Mouse (Mus musculus) adrenal gland, adult 18-20 months (tissue): ENCODE results near the gene Il12rb1. TPM values are rescaled to one million over a fixed set of nuclear protein-coding genes. Genes with fewer than 3 reads are reported as not detected.

Experiments
- DNase-seq, 2 experiments: peaks; one replicate each; pipeline ENCODE4 v3.0.0; 2021 to 2022; ENCODE audit warnings: low spot score in 2 of 2
- long read RNA-seq, 2 experiments: library from polyadenylated mRNA; stranded (forward); transcript quantifications; one replicate each; pipeline ENCODE4 v2.0.0; 2021
- total RNA-seq, 2 experiments: library from RNA; stranded (reverse); gene quantifications; 1 replicate in 1 of 2; 2 replicates in 1 of 2; pipeline ENCODE4 v1.2.3; 2021

Gene Il12rb1
- under 1 TPM; 0.66 to 0.77 TPM for total RNA-seq
- long read RNA-seq, experiment 1 = 0 reads
- long read RNA-seq, experiment 2 = 0 reads

DNA sequence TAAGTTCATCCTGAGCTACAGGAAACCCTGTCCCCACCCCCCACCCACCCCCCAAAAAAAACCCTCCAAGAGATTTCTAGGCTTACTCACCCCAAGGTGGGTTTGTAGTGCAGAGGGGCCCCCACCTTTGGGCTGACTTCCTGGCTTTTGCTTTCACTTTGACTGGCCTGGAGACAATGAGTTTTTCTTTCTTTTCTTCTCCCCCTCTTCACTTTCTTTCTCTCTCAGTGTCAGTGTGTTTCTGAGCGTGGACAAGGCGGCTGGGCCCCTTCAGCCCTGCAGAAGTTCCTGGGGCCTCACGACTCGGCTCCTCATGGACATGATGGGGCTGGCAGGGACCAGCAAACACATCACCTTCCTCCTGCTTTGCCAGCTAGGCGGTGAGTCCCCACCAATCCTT is at the start of gene Il12rb1:
Gene Il12rb1, plus strand, starts transcription at position 211 of the 400 bp plus-strand sequence.
- DNase-seq = no peak

GRCm38 (mm10) chr8:70758616-70759561 is 49.4 kb upstream of the Il12rb1 start:
- DNase-seq = peak; percentile 51 to 58

DNA sequence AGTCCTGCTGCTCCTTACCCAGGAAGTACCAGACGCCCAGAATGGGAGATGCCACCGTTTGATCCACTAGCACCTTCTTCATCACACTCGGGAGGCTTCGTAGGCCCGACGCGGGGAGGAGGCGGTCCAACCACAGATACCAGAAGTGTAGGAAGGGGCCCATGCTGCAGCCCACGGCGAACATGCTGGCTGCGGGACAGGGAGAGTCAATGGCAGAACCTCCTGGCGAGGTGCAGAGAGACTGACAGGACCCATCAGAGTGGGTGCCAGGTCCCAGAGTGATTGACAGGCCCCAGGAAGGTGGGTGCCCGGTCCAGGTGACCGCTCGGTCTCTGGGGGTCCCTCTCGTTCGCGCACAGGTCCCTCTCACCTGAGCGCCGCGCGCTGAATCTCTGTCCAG is 47.9 kb upstream of the Il12rb1 start:
- no peak for DNase-seq

- DNase-seq = peak; percentile 84 to 85
Observed at GRCm38 (mm10) chr8:70760775-70761406, 47.4 kb upstream of the Il12rb1 start, which contains the start of gene Mpv17l2. Gene Mpv17l2, minus strand, starts transcription at chr8:70760946.

GRCm38 (mm10) chr8:70762118-70762517 is 46.1 kb upstream of the Il12rb1 start:
- no peak for DNase-seq

GRCm38 (mm10) chr8:70763354-70763753 is 44.9 kb upstream of the Il12rb1 start:
- DNase-seq = peak; percentile 70 to 80

DNA sequence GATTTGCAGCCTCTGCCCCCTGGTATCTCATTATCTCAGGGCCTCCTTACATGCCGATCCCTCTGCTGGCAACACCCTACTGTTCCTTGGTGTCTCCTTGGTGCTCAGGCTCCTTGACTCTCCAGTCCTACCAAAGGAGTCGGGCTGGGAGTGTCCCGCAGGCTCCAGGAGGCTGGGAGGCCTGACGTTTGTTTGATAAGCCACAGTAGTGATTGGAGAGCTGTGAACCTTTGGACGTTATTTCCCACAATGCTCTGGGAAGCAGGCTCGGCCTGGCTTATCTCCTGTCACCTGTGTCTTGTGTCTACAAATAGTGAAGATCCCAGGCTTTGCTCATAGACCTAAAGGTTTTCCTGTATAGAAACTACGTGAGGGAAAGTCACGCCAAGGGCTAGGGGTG is 44.2 kb upstream of the Il12rb1 start:
- DNase-seq = no peak

GRCm38 (mm10) chr8:70764676-70765075 is 43.6 kb upstream of the Il12rb1 start:
- no peak for DNase-seq

- DNase-seq = no peak
Observed at GRCm38 (mm10) chr8:70765329-70765728, 42.9 kb upstream of the Il12rb1 start.

DNA sequence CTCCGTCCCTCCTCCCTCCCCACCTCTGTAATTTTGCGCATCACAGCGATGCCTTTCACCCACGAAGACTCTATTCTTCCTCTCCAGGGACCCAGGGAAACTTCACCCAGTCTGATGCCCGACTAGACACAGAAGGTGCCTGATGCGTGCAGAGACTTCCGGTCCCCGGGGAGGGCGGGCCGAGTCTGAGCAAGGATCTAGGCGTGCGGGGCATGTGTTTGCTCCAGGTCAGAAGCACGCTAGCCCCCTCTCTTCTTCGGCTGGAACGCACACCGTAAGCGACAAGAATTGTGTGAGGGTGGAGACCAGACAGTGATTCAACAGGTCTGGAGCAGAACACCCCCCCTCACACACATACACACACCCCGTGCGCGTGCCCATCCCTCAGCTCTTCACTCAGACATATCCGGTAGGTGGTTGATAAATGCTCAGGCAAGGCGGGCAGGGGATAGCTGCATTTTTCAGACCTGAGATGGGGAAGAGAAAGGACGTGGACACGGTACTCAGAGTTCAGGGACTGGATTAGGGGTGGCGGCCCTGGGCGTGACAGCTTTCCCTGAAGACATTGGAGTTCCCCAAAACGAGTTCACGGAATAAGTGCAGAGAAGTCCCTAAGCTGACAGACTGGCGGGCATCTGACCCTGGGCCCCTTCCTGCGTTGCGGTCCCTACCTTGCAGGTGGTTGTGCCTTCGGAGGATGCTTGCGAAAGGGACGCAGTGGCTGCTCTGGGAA is 42.2 kb upstream of the Il12rb1 start:
- DNase-seq = no peak

DNA sequence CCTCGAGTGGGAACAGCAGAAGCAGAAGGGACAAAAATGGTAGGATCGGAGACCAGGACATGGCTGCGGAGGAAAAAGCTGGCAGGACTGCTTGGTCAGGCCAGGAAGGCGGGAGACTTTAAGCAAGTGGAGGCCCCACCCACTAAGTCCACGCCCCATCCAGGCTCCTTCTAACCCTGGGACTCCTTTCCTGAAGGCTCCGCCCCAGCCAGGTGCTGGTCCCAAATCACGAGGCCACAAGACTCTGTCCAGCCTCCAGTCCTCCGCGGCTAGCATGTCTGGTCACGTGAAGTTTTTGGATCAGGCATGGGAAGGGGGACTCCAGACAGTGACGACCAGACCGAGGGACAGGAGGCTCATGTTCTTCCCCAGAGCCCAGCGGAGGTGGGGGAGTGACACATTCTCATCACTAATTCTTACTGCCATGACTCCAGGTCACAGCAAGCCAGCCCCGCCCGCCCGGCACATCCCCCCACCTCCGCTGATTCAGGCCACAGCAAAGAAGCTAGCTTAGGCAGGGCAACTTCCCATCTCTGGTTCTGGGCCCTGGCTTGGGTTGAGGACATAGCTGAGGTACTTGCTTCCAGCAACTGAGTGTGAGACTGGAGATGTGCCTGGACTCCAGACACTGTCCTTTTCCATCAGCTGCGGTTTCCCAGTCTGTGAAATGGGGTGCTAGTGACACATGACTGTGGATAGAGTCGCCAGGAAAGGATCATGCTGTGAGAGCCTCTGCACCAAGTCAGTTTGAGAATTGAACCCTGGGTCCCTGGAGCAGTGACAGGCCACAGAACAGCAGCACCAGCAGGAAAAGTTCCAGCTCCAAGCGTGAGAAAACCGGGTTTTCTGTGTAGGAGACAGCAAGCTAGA is 41.4 kb upstream of the Il12rb1 start:
- peak; percentile 61 to 63 for DNase-seq

DNA sequence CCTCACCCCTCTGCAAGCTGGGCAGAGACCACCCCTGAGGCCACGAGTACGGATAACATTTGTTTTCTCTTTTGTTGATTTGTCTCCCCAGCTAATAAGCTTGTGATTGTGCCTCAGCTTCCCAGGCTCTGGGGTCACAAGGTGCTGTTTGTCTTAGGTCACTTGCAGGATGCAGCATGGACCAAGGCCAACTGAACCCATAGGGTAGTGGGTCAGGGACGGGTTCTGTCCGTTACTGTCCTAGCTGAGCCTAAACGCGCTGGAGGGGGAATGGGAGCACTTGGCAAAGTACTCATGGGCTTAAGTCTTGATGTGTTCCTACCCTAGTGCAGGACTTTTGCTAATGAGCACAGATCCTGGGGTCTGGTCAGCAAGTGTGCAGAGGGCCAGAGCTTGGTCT is 40.7 kb upstream of the Il12rb1 start:
- no peak for DNase-seq

DNA sequence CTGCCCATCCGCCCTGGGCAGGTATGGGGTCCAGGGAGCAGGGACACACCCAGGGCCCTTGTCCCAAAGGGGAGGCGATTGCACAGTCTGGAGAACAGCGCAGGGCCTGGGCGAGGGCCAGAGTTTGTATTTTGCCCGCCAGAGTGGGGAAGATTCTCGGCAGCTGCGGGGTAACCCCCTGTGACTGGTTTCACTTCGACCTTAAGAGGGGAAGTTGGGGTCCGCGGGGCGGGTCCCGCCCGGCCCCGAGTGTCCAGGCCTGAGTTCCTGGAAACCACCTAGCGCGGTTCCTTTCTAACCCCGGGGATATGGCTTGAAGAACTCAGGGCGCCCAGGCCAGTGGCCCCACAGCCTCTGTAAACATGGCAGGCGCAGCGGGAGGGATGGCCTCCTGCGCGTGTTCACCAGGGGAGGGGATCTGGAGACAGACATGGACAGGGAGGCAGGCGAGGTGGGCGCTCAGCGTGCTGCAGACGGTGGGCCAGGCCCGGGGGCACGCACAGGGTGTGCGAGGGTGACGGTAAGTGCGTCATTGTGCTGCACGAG is 39.9 kb upstream of the Il12rb1 start:
- DNase-seq = no peak

- no peak for DNase-seq
Observed at GRCm38 (mm10) chr8:70768956-70769355, 39.3 kb upstream of the Il12rb1 start.

GRCm38 (mm10) chr8:70769359-70769758 is 38.9 kb upstream of the Il12rb1 start:
- DNase-seq = peak; percentile 96 to 98

DNA sequence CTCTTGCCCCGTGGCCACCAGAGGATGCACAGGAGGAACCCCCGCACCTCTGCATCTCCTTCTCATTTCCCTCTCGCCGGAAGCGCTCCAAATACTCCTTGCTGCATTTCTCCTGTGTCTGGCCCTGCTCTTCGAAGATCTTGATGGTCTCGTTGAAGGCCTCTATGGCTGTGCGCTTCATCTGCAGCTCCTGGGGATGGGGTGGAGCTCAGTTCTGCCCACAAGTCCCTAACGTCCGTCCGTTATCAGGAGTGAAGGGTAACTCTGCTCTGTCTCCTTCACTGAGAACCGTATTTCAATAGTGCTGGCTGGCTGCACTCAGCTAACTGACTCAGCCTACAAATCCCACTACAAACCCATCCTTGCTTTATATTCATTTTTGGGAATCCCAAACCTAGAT is 38.4 kb upstream of the Il12rb1 start:
- no peak for DNase-seq

- DNase-seq = no peak
Observed at GRCm38 (mm10) chr8:70770748-70771147, 37.5 kb upstream of the Il12rb1 start.

GRCm38 (mm10) chr8:70771217-70771616 is 37.0 kb upstream of the Il12rb1 start:
- DNase-seq = no peak

- no peak for DNase-seq
Observed at GRCm38 (mm10) chr8:70772075-70772474, 36.2 kb upstream of the Il12rb1 start.

DNA sequence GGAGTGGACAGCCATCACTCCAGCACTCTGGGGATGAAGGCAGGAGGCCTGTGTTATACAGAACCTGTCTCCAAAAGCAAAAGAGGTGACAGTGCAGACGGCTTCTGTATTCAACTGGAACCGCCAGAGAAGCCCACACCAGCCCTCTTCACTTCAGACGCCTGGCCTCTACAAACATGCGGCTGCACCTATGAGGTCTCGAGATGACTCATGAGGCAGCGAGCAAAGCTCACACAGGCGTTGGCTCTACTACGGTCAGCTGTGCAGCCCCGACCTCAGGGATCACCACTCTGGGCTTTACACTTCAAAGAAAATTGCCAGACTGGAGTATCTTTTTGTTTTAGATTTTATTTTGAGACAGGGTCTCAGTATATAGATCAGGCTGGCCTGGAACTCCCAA is 35.4 kb upstream of the Il12rb1 start:
- no peak for DNase-seq
